Mouse (Mus musculus) heart, embryonic 13.5 days (tissue): Measurements from ENCODE around the gene Thop1. TPM values are rescaled to one million over a fixed set of nuclear protein-coding genes. Genes with fewer than 3 reads are reported as not detected.
A peak's percentile ranks its signal among the peaks of the same experiment; 100 is the strongest.

Experiments
- ATAC-seq: fragments of 200-750 bp; cut with Nextera tagmentation; 2 replicates; pipeline ENCODE4 v1.8.0; 2017; ENCODE audit warnings: moderate TSS enrichment; ENCODE audit not compliant: insufficient number of reproducible peaks, low FRiP score, low TSS enrichment; ENCODE audit errors: extremely low read depth
- H3K27ac ChIP-seq: fragments of 300-500 bp; sonication (generic); replicated peaks from 2 replicates; pipeline ENCODE4 v1.5.1; 2015; ENCODE audit warnings: moderate library complexity, mild to moderate bottlenecking, inconsistent platforms
- H3K27me3 ChIP-seq: fragments of 300-500 bp; sonication (generic); replicated peaks from 2 replicates; pipeline ENCODE4 v1.6.1; 2015; ENCODE audit warnings: mild to moderate bottlenecking, inconsistent platforms
- H3K36me3 ChIP-seq: fragments of 300-500 bp; sonication (generic); 2 replicates; pipeline ENCODE4 v1.6.1; 2015; ENCODE audit warnings: mild to moderate bottlenecking, inconsistent platforms
- H3K4me1 ChIP-seq: fragments of 300-500 bp; sonication (generic); 2 replicates; pipeline ENCODE4 v1.6.1; 2015; ENCODE audit warnings: inconsistent platforms
- H3K4me2 ChIP-seq: fragments of 300-500 bp; sonication (generic); 2 replicates; pipeline ENCODE4 v1.6.1; 2015; ENCODE audit warnings: inconsistent platforms, mild to moderate bottlenecking, moderate library complexity
- H3K4me3 ChIP-seq: fragments of 300-500 bp; sonication (generic); 2 replicates; pipeline ENCODE4 v1.5.1; 2015; ENCODE audit warnings: moderate library complexity, mild to moderate bottlenecking, inconsistent platforms
- H3K9ac ChIP-seq: fragments of 300-500 bp; sonication (generic); 2 replicates; pipeline ENCODE4 v1.6.1; 2015; ENCODE audit warnings: inconsistent platforms, mild to moderate bottlenecking, moderate library complexity
- H3K9me3 ChIP-seq: fragments of 300-500 bp; sonication (generic); 2 replicates; pipeline ENCODE4 v1.6.1; 2016; ENCODE audit warnings: inconsistent platforms
- WGBS: fragments of 180-500 bp; shearing (Covaris S2); methylation state at CpG from one replicate; pipeline ENCODE4 v1.1.7; 2015; ENCODE audit warnings: mixed read lengths; 5-methylcytosine and 5-hydroxymethylcytosine counted together
- polyA plus RNA-seq: library from polyadenylated mRNA; unstranded; fragments of >200 nt; fragmentation: Nextera tagmentation; extraction: Ambion mirVana; gene quantifications from 2 replicates; pipeline ENCODE4 v1.2.1, GENCODE M21; 2015

Gene Thop1
- polyA plus RNA-seq, 1 experiment from 2014 or later = 29.1 TPM

GRCm38 (mm10) chr10:81082168-81082960 is 12.5 kb downstream of the Thop1 start:
- Histone ChIP-seq H3K9me3 (peaks cover 3% of the 10 kb centered on the region; the same call in 1 of the 2 replicates), H3K27me3 (no peaks in the 10 kb centered on the region), H3K4me1 (no peaks in the 10 kb centered on the region), H3K4me3 (no peak overlapping the region), H3K36me3 (peaks cover 58% of the 10 kb centered on the region), H3K4me2 (no peak overlapping the region), H3K27ac (no peak overlapping the region), H3K9ac (no peak overlapping the region)
- 66% methylated on average over 7 of the region's 7 CpGs for WGBS
- ATAC-seq = 0 out of 2 replicates have a peak, but pooled peaks have one; percentile 22

GRCm38 (mm10) chr10:81087021-81087420 is 17.2 kb downstream of the Thop1 start:
- H3K4me3 ChIP-seq = no peak overlapping the region
- H3K9me3 ChIP-seq = peaks cover 7% of the 10 kb centered on the region; the same call in 1 of the 2 replicates
- peaks cover 13% of the 10 kb centered on the region for H3K4me1 ChIP-seq
- H3K27me3 ChIP-seq = no peaks in the 10 kb centered on the region
- H3K27ac ChIP-seq = no peak overlapping the region
- H3K36me3 ChIP-seq = peaks cover 11% of the 10 kb centered on the region
- WGBS = 54% methylated on average over 2 of the region's 2 CpGs
- H3K9ac ChIP-seq = no peak overlapping the region
- no peak for ATAC-seq
- no peak overlapping the region for H3K4me2 ChIP-seq

- Histone ChIP-seq H3K4me3 (no peak overlapping the region), H3K4me1 (peaks cover 17% of the 10 kb centered on the region), H3K9ac (peak overlapping the region; percentile 28; the same call in 1 of the 2 replicates), H3K4me2 (no peak overlapping the region), H3K9me3 (peaks cover 7% of the 10 kb centered on the region; the same call in 1 of the 2 replicates), H3K27ac (no peak overlapping the region), H3K36me3 (no peaks in the 10 kb centered on the region), H3K27me3 (no peaks in the 10 kb centered on the region)
- ATAC-seq = no peak; the same call in 1 of the 2 replicates
- whole genome bisulfite sequencing = 42% methylated on average over 2 of the region's 2 CpGs
These were observed 19.4 kb downstream of the Thop1 start for GRCm38 (mm10) chr10:81089216-81089615.

GRCm38 (mm10) chr10:81090621-81091020 is 20.8 kb downstream of the Thop1 start:
- ATAC-seq = no peak
- H3K4me2 ChIP-seq = no peak overlapping the region
- no peaks in the 10 kb centered on the region for H3K36me3 ChIP-seq
- H3K9ac ChIP-seq = no peak overlapping the region
- no peak overlapping the region for H3K4me3 ChIP-seq
- WGBS = 75% methylated on average over 7 of the region's 7 CpGs
- H3K27ac ChIP-seq = no peak overlapping the region
- H3K27me3 ChIP-seq = no peaks in the 10 kb centered on the region
- H3K4me1 ChIP-seq = peaks cover 17% of the 10 kb centered on the region
- peaks cover 7% of the 10 kb centered on the region; the same call in 1 of the 2 replicates for H3K9me3 ChIP-seq

- Histone ChIP-seq H3K4me1 (peaks cover 17% of the 10 kb centered on the region), H3K27me3 (no peaks in the 10 kb centered on the region), H3K9me3 (0 out of 2 replicates have a peak, but pooled peaks cover under 1% of the 10 kb centered on the region), H3K4me2 (peak overlapping the region; percentile 19; the same call in 1 of the 2 replicates), H3K27ac (no peak overlapping the region), H3K4me3 (no peak overlapping the region), H3K36me3 (no peaks in the 10 kb centered on the region), H3K9ac (0 out of 2 replicates have a peak overlapping the region, but pooled peaks have one; percentile 20)
- no peak for ATAC-seq
- WGBS = 42% methylated on average over 22 of the region's 22 CpGs
These were observed 22.8 kb downstream of the Thop1 start for GRCm38 (mm10) chr10:81092465-81093250.

- Histone ChIP-seq H3K4me1 (peaks cover 4% of the 10 kb centered on the region; the same call in 1 of the 2 replicates), H3K9ac (no peak overlapping the region), H3K27ac (no peak overlapping the region), H3K4me2 (no peak overlapping the region), H3K9me3 (no peaks in the 10 kb centered on the region), H3K36me3 (no peaks in the 10 kb centered on the region), H3K27me3 (no peaks in the 10 kb centered on the region; the same call in 1 of the 2 replicates), H3K4me3 (no peak overlapping the region)
- ATAC-seq = peak; percentile 48; the same call in 1 of the 2 replicates
- 50% methylated on average over 9 of the region's 9 CpGs for WGBS
These were observed 25.3 kb downstream of the Thop1 start for GRCm38 (mm10) chr10:81094931-81095678.

- peak; percentile 85 for ATAC-seq
- Histone ChIP-seq H3K9me3 (no peaks in the 10 kb centered on the region), H3K4me2 (peak within 1 kb of the TSS; percentile 86), H3K27ac (peak within 1 kb of the TSS; percentile 99), H3K4me3 (peak within 1 kb of the TSS; percentile 89), H3K36me3 (peaks cover 30% of the 10 kb centered on the region), H3K9ac (peak within 1 kb of the TSS; percentile 99), H3K4me1 (peaks cover 20% of the 10 kb centered on the region), H3K27me3 (no peaks in the 10 kb centered on the region)
- WGBS = under 1% methylated on average over 56 of the region's 56 CpGs
These were observed 35.8 kb downstream of the Thop1 start, which contains the start of gene Map2k2 for GRCm38 (mm10) chr10:81105565-81106112. Map2k2 (plus strand) TSS chr10:81105915.

GRCm38 (mm10) chr10:81106113-81106721 is 36.4 kb downstream of the Thop1 start:
- ATAC-seq = peak; percentile 83
- peak overlapping the region; percentile 86 for H3K4me2 ChIP-seq
- no peaks in the 10 kb centered on the region for H3K9me3 ChIP-seq
- peaks cover 20% of the 10 kb centered on the region for H3K4me1 ChIP-seq
- peak overlapping the region; percentile 99 for H3K9ac ChIP-seq
- H3K36me3 ChIP-seq = peaks cover 36% of the 10 kb centered on the region
- peak overlapping the region; percentile 99 for H3K27ac ChIP-seq
- WGBS = under 1% methylated on average over 34 of the region's 35 CpGs
- H3K4me3 ChIP-seq = peak overlapping the region; percentile 89
- H3K27me3 ChIP-seq = no peaks in the 10 kb centered on the region

GRCm38 (mm10) chr10:81112946-81113345 is 43.1 kb downstream of the Thop1 start:
- Histone ChIP-seq H3K9me3 (no peaks in the 10 kb centered on the region), H3K36me3 (peaks cover 96% of the 10 kb centered on the region), H3K9ac (no peak overlapping the region), H3K4me2 (no peak overlapping the region), H3K27me3 (no peaks in the 10 kb centered on the region), H3K4me3 (no peak overlapping the region), H3K27ac (no peak overlapping the region), H3K4me1 (no peaks in the 10 kb centered on the region)
- 92% methylated on average over 6 of the region's 6 CpGs for WGBS
- no peak for ATAC-seq

GRCm38 (mm10) chr10:81119625-81120024 is 49.8 kb downstream of the Thop1 start:
- 92% methylated on average over 10 of the region's 10 CpGs for WGBS
- H3K4me1 ChIP-seq = no peaks in the 10 kb centered on the region
- H3K9me3 ChIP-seq = no peaks in the 10 kb centered on the region
- no peak for ATAC-seq
- H3K4me2 ChIP-seq = no peak overlapping the region
- no peak overlapping the region for H3K27ac ChIP-seq
- no peak overlapping the region for H3K4me3 ChIP-seq
- H3K9ac ChIP-seq = no peak overlapping the region
- peaks cover 96% of the 10 kb centered on the region for H3K36me3 ChIP-seq
- no peaks in the 10 kb centered on the region for H3K27me3 ChIP-seq
